Mouse (Mus musculus) hindbrain, postnatal 0 days (tissue): Measurements from ENCODE around the gene Prcp. TPM values are rescaled to one million over a fixed set of nuclear protein-coding genes. Genes with fewer than 3 reads are reported as not detected.
A peak's percentile ranks its signal among the peaks of the same experiment; 100 is the strongest.

Source experiments
- ATAC-seq: fragments of 200-750 bp; cut with Nextera tagmentation; 2 replicates; pipeline ENCODE4 v1.8.0; 2017; ENCODE audit warnings: mild to moderate bottlenecking, moderate TSS enrichment, moderate library complexity
- DNase-seq: peaks from one replicate; pipeline ENCODE4 v3.0.0-alpha.2; 2015; ENCODE audit warnings: low spot score
- H3K27ac ChIP-seq: fragments of 300-500 bp; sonication (generic); 2 replicates; pipeline ENCODE4 v1.5.1; 2014; ENCODE audit warnings: mild to moderate bottlenecking
- H3K27me3 ChIP-seq: fragments of 300-500 bp; sonication (generic); 2 replicates; pipeline ENCODE4 v1.6.1; 2014; ENCODE audit warnings: low read length, mixed read lengths; ENCODE audit not compliant: insufficient read depth
- H3K36me3 ChIP-seq: fragments of 300-500 bp; sonication (generic); 2 replicates; pipeline ENCODE4 v1.6.1; 2014; ENCODE audit warnings: low read length, mixed read lengths; ENCODE audit not compliant: insufficient read depth
- H3K4me1 ChIP-seq: fragments of 300-500 bp; sonication (generic); 2 replicates; pipeline ENCODE4 v1.6.1; 2014; ENCODE audit warnings: antibody characterized with exemption, low read length, mixed read lengths; ENCODE audit not compliant: insufficient read depth
- H3K4me2 ChIP-seq: fragments of 300-500 bp; sonication (generic); 2 replicates; pipeline ENCODE4 v1.6.1; 2014; ENCODE audit warnings: low read depth, mild to moderate bottlenecking, low read length, moderate library complexity, mixed read lengths
- H3K4me3 ChIP-seq: fragments of 300-500 bp; sonication (generic); 2 replicates; pipeline ENCODE4 v1.5.1; 2014; ENCODE audit warnings: low read length
- H3K9ac ChIP-seq: fragments of 300-500 bp; sonication (generic); replicated peaks from 2 replicates; pipeline ENCODE4 v1.6.1; 2014; ENCODE audit warnings: mild to moderate bottlenecking, low read length, moderate library complexity, mixed read lengths
- H3K9me3 ChIP-seq: fragments of 300-500 bp; sonication (generic); 2 replicates; pipeline ENCODE4 v1.6.1; 2016; ENCODE audit warnings: low read length, mixed read lengths
- CTCF ChIP-seq: IDR thresholded peaks from 2 replicates; pipeline ENCODE4 v1.5.1; 2016; ENCODE audit warnings: antibody characterized with exemption, control low read depth, low read depth
- WGBS: fragments of 180-500 bp; shearing (Covaris S2); extraction: QIAGEN DNeasy Blood & Tissue Kit; methylation state at CpG from one replicate; pipeline ENCODE4 v1.1.7; 2014; 5-methylcytosine and 5-hydroxymethylcytosine counted together
- polyA plus RNA-seq: library from polyadenylated mRNA; unstranded; fragments of >200 nt; fragmentation: Nextera tagmentation; extraction: Ambion mirVana; gene quantifications from 2 replicates; pipeline ENCODE4 v1.2.1, GENCODE M21; 2015
- total RNA-seq: library from RNA; depleted of rRNA; stranded (reverse); fragments of >200 nt; gene quantifications from 2 replicates; pipeline ENCODE4 v1.2.3, GENCODE M21; 2014

Gene Prcp
- total and polyA plus RNA-seq, 2 experiments from 2014 or later = 14.3 to 19.2 TPM

DNA sequence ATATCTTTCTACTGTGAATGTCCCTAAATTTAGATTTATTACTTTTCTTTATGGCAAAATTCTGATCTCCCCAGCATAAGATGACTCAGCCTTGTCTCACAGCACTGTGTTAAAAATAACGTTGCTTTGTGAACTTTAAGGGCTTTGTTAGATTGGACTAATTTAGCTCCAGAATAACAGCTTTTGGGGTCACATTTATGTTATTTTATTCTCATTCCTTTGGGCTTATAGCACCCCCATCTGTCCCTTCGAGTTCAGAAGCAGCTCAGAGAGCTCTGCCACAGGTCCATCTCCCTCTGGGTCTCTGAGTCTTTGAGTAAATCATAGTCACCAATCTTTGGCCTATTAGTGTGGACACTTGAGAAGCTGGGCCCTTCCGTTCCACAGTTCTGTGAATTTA is 36.4 kb upstream of the Prcp start:
- no peak overlapping the region for H3K27ac ChIP-seq
- no peak overlapping the region for H3K9ac ChIP-seq
- no peaks in the 10 kb centered on the region for H3K36me3 ChIP-seq
- TF ChIP-seq CTCF = no peak
- no peaks in the 10 kb centered on the region for H3K4me1 ChIP-seq
- DNase-seq (no peak), ATAC-seq (no peak)
- H3K4me3 ChIP-seq = no peak overlapping the region
- 75% methylated on average over 3 of the region's 3 CpGs for WGBS
- no peaks in the 10 kb centered on the region for H3K9me3 ChIP-seq
- no peaks in the 10 kb centered on the region for H3K27me3 ChIP-seq
- no peak overlapping the region for H3K4me2 ChIP-seq

DNA sequence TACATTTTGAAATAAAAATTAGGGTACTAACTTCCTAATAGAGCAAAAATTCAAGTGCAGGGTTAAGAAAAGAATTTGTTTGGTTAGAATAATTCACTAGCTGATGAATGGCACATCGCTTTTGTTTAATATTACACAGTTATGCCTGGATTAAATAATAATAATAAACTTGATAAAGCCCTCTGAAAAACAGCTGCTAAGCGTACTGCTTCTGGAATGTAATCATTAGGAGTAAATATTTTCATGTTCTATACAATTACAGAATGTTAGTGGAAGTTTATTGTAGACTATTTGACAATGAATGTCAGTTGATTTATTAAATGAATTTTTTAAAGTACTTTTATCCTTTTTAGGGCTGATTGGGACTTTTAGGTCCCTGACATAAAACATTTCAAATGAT is 32.0 kb upstream of the Prcp start:
- H3K4me2 ChIP-seq = no peak overlapping the region
- H3K4me3 ChIP-seq = no peak overlapping the region
- H3K27me3 ChIP-seq = no peaks in the 10 kb centered on the region
- H3K36me3 ChIP-seq = no peaks in the 10 kb centered on the region
- H3K4me1 ChIP-seq = no peaks in the 10 kb centered on the region
- WGBS = 88% methylated on average over 2 of the region's 2 CpGs
- H3K9ac ChIP-seq = no peak overlapping the region
- ATAC-seq = no peak
- TF ChIP-seq CTCF = no peak
- no peak for DNase-seq
- no peaks in the 10 kb centered on the region for H3K9me3 ChIP-seq
- H3K27ac ChIP-seq = no peak overlapping the region

DNA sequence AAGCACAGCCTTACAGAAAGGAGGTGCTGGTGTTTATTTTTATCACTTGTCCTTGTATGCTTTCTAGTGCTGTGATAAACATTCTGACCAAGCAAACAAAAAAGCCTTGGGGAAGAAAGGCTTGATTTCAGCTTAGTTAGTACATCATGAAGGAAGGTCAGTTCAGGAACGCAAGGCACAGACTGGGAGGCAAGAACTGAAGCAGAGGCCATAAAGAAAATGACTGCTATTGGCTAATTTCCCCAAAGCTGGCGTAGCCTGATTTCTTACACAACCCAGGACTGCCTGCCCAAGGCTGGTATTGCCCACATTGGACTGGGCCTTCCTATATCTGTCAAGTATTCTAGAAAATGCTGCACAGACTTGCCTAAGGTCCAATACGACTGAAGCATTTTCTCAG is 26.0 kb upstream of the Prcp start:
- Histone ChIP-seq H3K4me3 (no peak overlapping the region), H3K27me3 (no peaks in the 10 kb centered on the region), H3K4me1 (no peaks in the 10 kb centered on the region), H3K27ac (no peak overlapping the region), H3K9me3 (no peaks in the 10 kb centered on the region), H3K36me3 (no peaks in the 10 kb centered on the region), H3K9ac (no peak overlapping the region), H3K4me2 (no peak overlapping the region)
- no peak for ATAC-seq
- DNase-seq = no peak
- 87% methylated on average over 3 of the region's 3 CpGs for WGBS
- TF ChIP-seq CTCF = no peak

DNA sequence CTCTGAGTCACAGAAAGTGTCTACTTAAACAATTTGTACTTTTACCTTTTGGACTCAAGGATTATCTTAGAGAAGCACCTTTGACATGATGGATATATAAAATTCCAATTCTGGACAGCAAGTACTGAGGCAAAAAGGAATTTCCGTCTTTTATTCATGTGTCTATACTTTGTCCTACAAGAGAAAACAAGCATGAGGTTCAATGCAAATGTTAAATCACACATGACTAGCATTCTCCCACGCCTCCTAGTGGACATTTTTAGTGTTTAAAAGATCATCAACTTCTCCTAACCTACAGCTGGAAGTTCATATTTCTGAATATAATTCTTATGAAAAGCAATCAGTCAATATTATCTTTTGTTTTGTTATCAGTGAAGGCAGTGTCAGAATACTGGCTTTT is 7.7 kb upstream of the Prcp start:
- no peak for ATAC-seq

DNA sequence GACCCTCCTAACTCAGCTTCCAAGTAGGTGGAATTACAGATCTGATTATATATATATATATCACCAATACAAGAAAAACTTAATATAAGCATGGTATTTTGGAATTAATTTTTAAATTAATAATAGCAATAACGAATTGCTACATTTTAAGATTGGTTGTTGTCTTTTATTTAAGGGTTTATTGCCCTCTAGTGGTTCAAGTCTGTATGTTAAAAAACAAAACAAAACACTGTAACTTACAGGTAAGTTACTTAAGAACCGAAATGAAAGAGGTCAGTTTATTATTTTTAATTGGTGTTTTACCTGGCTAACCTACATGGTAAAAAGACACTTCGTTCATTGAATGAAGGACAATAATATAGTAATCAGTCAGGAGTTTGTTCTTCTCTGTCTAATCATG is 4.1 kb upstream of the Prcp start:
- WGBS = 69% methylated on average over 3 of the region's 3 CpGs
- H3K4me3 ChIP-seq = no peak overlapping the region
- no peaks in the 10 kb centered on the region for H3K36me3 ChIP-seq
- no peak overlapping the region for H3K9ac ChIP-seq
- peak; percentile 57 for TF ChIP-seq CTCF
- H3K9me3 ChIP-seq = no peaks in the 10 kb centered on the region
- H3K27ac ChIP-seq = no peak overlapping the region
- H3K4me2 ChIP-seq = no peak overlapping the region
- ATAC-seq (no peak), DNase-seq (peak; percentile 68)
- H3K27me3 ChIP-seq = no peaks in the 10 kb centered on the region
- H3K4me1 ChIP-seq = no peaks in the 10 kb centered on the region; the same call in 1 of the 2 replicates

More for the DNA sequence above, 7.7 kb upstream of the Prcp start:
- no peak overlapping the region for H3K27ac ChIP-seq
- no peak overlapping the region for H3K4me3 ChIP-seq
- no peaks in the 10 kb centered on the region for H3K36me3 ChIP-seq
- DNase-seq = peak; percentile 83
- H3K9me3 ChIP-seq = no peaks in the 10 kb centered on the region
- H3K27me3 ChIP-seq = no peaks in the 10 kb centered on the region
- no peak overlapping the region for H3K9ac ChIP-seq
- no peaks in the 10 kb centered on the region for H3K4me1 ChIP-seq
- WGBS = 15% methylated on average over 2 of the region's 2 CpGs
- peak; percentile 80 for TF ChIP-seq CTCF
- no peak overlapping the region for H3K4me2 ChIP-seq

DNA sequence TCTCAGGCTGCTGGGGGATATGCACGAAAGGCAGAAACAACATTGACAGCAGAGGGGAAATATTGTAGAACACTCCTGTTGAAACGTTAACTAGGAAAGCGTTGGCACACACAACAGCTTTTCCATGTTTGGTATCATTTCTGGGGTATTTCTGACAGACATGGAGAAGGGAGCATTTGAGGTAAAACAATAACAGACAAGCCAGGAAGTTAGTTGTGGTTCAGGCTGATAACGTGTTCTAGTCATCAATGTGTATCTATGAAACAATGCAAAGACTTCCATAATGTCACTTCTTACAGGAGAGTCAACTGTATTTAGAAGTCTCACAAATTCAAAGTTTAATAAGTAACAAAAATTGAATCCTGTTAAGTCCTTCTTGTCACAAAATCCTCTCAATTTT is 2.7 kb upstream of the Prcp start:
- no peak for TF ChIP-seq CTCF
- Histone ChIP-seq H3K4me2 (no peak overlapping the region), H3K9ac (no peak overlapping the region), H3K4me1 (no peaks in the 10 kb centered on the region; the same call in 1 of the 2 replicates), H3K27me3 (no peaks in the 10 kb centered on the region), H3K4me3 (no peak overlapping the region), H3K36me3 (no peaks in the 10 kb centered on the region), H3K27ac (no peak overlapping the region), H3K9me3 (no peaks in the 10 kb centered on the region)
- 93% methylated on average over 4 of the region's 4 CpGs for WGBS
- ATAC-seq (no peak), DNase-seq (no peak)

DNA sequence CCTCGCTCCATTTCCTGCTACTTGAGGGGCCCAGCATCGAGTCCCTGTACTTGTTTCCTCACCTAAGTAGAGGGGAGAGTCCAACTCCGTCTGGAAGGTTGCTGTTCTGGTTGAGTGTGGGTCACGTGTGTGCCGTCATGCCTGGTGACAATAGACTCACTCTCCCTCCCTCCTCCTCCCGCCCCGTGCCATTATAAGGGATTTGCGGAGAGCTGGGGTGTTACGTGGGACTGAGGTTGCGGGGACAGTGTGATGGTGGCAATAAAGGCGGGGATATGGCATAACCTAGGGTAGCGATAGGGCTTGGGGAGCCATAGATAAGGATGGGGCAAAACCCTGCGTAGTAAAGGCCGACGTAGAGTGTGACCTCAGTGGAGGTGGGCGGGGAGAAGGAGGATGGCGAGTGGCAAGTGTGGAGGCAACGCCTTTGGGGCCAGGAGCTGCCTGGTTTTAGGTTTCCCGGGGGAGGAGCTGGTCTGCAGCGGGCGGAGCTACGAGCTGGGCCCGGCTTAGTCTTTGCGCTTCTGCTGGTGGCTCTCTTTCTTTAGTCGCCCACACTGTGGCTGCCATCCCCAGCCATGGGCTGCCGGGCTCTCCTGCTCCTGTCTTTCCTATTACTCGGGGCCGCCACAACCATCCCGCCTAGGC is 615 bp downstream of the Prcp start:
- DNase-seq (peak; percentile 93), ATAC-seq (peak; percentile 90)
- no peaks in the 10 kb centered on the region for H3K9me3 ChIP-seq
- TF ChIP-seq CTCF = no peak
- H3K27me3 ChIP-seq = no peaks in the 10 kb centered on the region
- peak overlapping the region; percentile 71 for H3K9ac ChIP-seq
- WGBS = under 1% methylated on average over 29 of the region's 29 CpGs
- H3K4me1 ChIP-seq = no peaks in the 10 kb centered on the region; the same call in 1 of the 2 replicates
- peak overlapping the region; percentile 98 for H3K27ac ChIP-seq
- H3K36me3 ChIP-seq = no peaks in the 10 kb centered on the region
- H3K4me2 ChIP-seq = peak overlapping the region; percentile 64
- H3K4me3 ChIP-seq = peak overlapping the region; percentile 53
